Mouse (Mus musculus) midbrain, embryonic 13.5 days (tissue): ENCODE measurements around the gene Ctnna2. TPM values are rescaled to one million over a fixed set of nuclear protein-coding genes. Genes with fewer than 3 reads are reported as not detected.

ENCODE experiments used
- ATAC-seq: fragments of 200-750 bp; cut with Nextera tagmentation; 2 replicates; pipeline ENCODE4 v1.8.0; 2017; ENCODE audit warnings: mild to moderate bottlenecking, moderate TSS enrichment, moderate library complexity
- H3K27ac ChIP-seq: fragments of 300-500 bp; sonication (generic); 2 replicates; pipeline ENCODE4 v1.5.1; 2015; ENCODE audit warnings: inconsistent platforms, mild to moderate bottlenecking, moderate library complexity
- H3K27me3 ChIP-seq: fragments of 300-500 bp; sonication (generic); 2 replicates; pipeline ENCODE4 v1.6.1; 2015; ENCODE audit warnings: mild to moderate bottlenecking, inconsistent platforms
- H3K36me3 ChIP-seq: fragments of 300-500 bp; sonication (generic); 2 replicates; pipeline ENCODE4 v1.6.1; 2015; ENCODE audit warnings: mild to moderate bottlenecking, inconsistent platforms
- H3K4me1 ChIP-seq: fragments of 300-500 bp; sonication (generic); replicated peaks from 2 replicates; pipeline ENCODE4 v1.6.1; 2015; ENCODE audit warnings: inconsistent platforms
- H3K4me2 ChIP-seq: fragments of 300-500 bp; sonication (generic); replicated peaks from 2 replicates; pipeline ENCODE4 v1.6.1; 2015; ENCODE audit warnings: moderate library complexity, mild to moderate bottlenecking, inconsistent platforms
- H3K4me3 ChIP-seq: fragments of 300-500 bp; sonication (generic); replicated peaks from 2 replicates; pipeline ENCODE4 v1.5.1; 2015; ENCODE audit warnings: mild to moderate bottlenecking, inconsistent platforms
- H3K9ac ChIP-seq: fragments of 300-500 bp; sonication (generic); replicated peaks from 2 replicates; pipeline ENCODE4 v1.6.1; 2015; ENCODE audit warnings: mild to moderate bottlenecking, inconsistent platforms
- H3K9me3 ChIP-seq: fragments of 300-500 bp; sonication (generic); 2 replicates; pipeline ENCODE4 v1.6.1; 2016; ENCODE audit warnings: mild to moderate bottlenecking, inconsistent platforms
- WGBS: fragments of 180-500 bp; shearing (Covaris S2); methylation state at CpG from one replicate; pipeline ENCODE4 v1.1.7; 2015; 5-methylcytosine and 5-hydroxymethylcytosine counted together
- polyA plus RNA-seq: library from polyadenylated mRNA; unstranded; fragments of >200 nt; fragmentation: Nextera tagmentation; extraction: Ambion mirVana; gene quantifications from 2 replicates; pipeline ENCODE4 v1.2.1, GENCODE M21; 2015

Gene Ctnna2
- polyA plus RNA-seq, 1 experiment from 2014 or later, result 137 TPM

- H3K9me3 ChIP-seq, result no peaks in the 10 kb centered on the region
- H3K27ac ChIP-seq, result no peak overlapping the region
- H3K27me3 ChIP-seq, result no peaks in the 10 kb centered on the region
- H3K36me3 ChIP-seq, result no peaks in the 10 kb centered on the region
- H3K4me1 ChIP-seq, result no peaks in the 10 kb centered on the region
- no peak overlapping the region for H3K4me3 ChIP-seq
- ATAC-seq, result 0 out of 2 replicates have a peak, but pooled peaks have one; percentile 48
- H3K9ac ChIP-seq, result no peak overlapping the region
- WGBS, result 51% methylated on average over 3 of the region's 3 CpGs
- no peak overlapping the region for H3K4me2 ChIP-seq
Measured at GRCm38 (mm10) chr6:77572614-77573013, 406.9 kb downstream of the Ctnna2 start.

- Histone ChIP-seq H3K4me3 (no peak overlapping the region), H3K36me3 (no peaks in the 10 kb centered on the region), H3K27ac (no peak overlapping the region), H3K27me3 (no peaks in the 10 kb centered on the region), H3K9me3 (no peaks in the 10 kb centered on the region), H3K4me1 (no peaks in the 10 kb centered on the region), H3K9ac (no peak overlapping the region), H3K4me2 (no peak overlapping the region)
- 90% methylated on average over 3 of the region's 3 CpGs for WGBS
- ATAC-seq, result no peak
Measured at GRCm38 (mm10) chr6:77569851-77570250, 409.6 kb downstream of the Ctnna2 start.

- Histone ChIP-seq H3K27ac (no peak overlapping the region), H3K4me2 (no peak overlapping the region), H3K4me3 (no peak overlapping the region), H3K4me1 (no peaks in the 10 kb centered on the region), H3K27me3 (no peaks in the 10 kb centered on the region), H3K9ac (no peak overlapping the region), H3K36me3 (no peaks in the 10 kb centered on the region), H3K9me3 (no peaks in the 10 kb centered on the region)
- no peak for ATAC-seq
- WGBS, result 91% methylated on average over 1 of the region's 1 CpGs
Measured at GRCm38 (mm10) chr6:77556181-77556580, 423.3 kb downstream of the Ctnna2 start.

GRCm38 (mm10) chr6:77537055-77537807 is 442.3 kb downstream of the Ctnna2 start:
- H3K4me1 ChIP-seq, result no peaks in the 10 kb centered on the region
- no peak overlapping the region for H3K9ac ChIP-seq
- H3K4me3 ChIP-seq, result no peak overlapping the region
- ATAC-seq, result 0 out of 2 replicates have a peak, but pooled peaks have one; percentile 34
- H3K9me3 ChIP-seq, result no peaks in the 10 kb centered on the region
- 59% methylated on average over 15 of the region's 15 CpGs for WGBS
- no peak overlapping the region for H3K4me2 ChIP-seq
- peak overlapping the region; percentile 9; the same call in 1 of the 2 replicates for H3K27ac ChIP-seq
- H3K36me3 ChIP-seq, result no peaks in the 10 kb centered on the region
- no peaks in the 10 kb centered on the region for H3K27me3 ChIP-seq

GRCm38 (mm10) chr6:77527636-77528035 is 451.9 kb downstream of the Ctnna2 start:
- H3K36me3 ChIP-seq, result no peaks in the 10 kb centered on the region
- H3K27ac ChIP-seq, result no peak overlapping the region
- WGBS, result 83% methylated on average over 2 of the region's 2 CpGs
- no peak overlapping the region for H3K4me3 ChIP-seq
- H3K4me2 ChIP-seq, result no peak overlapping the region
- no peaks in the 10 kb centered on the region for H3K9me3 ChIP-seq
- ATAC-seq, result no peak
- no peaks in the 10 kb centered on the region for H3K27me3 ChIP-seq
- no peak overlapping the region for H3K9ac ChIP-seq
- no peaks in the 10 kb centered on the region for H3K4me1 ChIP-seq

GRCm38 (mm10) chr6:77521836-77522235 is 457.7 kb downstream of the Ctnna2 start:
- H3K4me2 ChIP-seq, result no peak overlapping the region
- no peak overlapping the region for H3K9ac ChIP-seq
- no peak for ATAC-seq
- WGBS, result 55% methylated on average over 2 of the region's 2 CpGs
- H3K27ac ChIP-seq, result no peak overlapping the region
- 0 out of 2 replicates have a peak, but pooled peaks cover 3% of the 10 kb centered on the region for H3K4me1 ChIP-seq
- H3K4me3 ChIP-seq, result no peak overlapping the region
- H3K9me3 ChIP-seq, result no peaks in the 10 kb centered on the region
- no peaks in the 10 kb centered on the region for H3K27me3 ChIP-seq
- no peaks in the 10 kb centered on the region for H3K36me3 ChIP-seq

GRCm38 (mm10) chr6:77516515-77516914 is 463.0 kb downstream of the Ctnna2 start:
- Histone ChIP-seq H3K4me2 (no peak overlapping the region), H3K36me3 (no peaks in the 10 kb centered on the region), H3K9ac (no peak overlapping the region), H3K4me3 (no peak overlapping the region), H3K27ac (no peak overlapping the region), H3K4me1 (peaks cover 11% of the 10 kb centered on the region), H3K27me3 (no peaks in the 10 kb centered on the region), H3K9me3 (no peaks in the 10 kb centered on the region)
- WGBS, result 55% methylated on average over 2 of the region's 2 CpGs
- no peak for ATAC-seq

- Histone ChIP-seq H3K9ac (no peak overlapping the region), H3K27me3 (no peaks in the 10 kb centered on the region), H3K27ac (0 out of 2 replicates have a peak overlapping the region, but pooled peaks have one; percentile 19), H3K4me2 (no peak overlapping the region), H3K9me3 (no peaks in the 10 kb centered on the region), H3K36me3 (no peaks in the 10 kb centered on the region), H3K4me1 (peaks cover 19% of the 10 kb centered on the region), H3K4me3 (no peak overlapping the region)
- ATAC-seq, result peak; percentile 37; the same call in 1 of the 2 replicates
- 3% methylated on average over 5 of the region's 5 CpGs for WGBS
Measured at GRCm38 (mm10) chr6:77511805-77512204, 467.7 kb downstream of the Ctnna2 start.

- Histone ChIP-seq H3K9me3 (no peaks in the 10 kb centered on the region), H3K4me2 (no peak overlapping the region), H3K4me3 (no peak overlapping the region), H3K4me1 (no peaks in the 10 kb centered on the region; the same call in 1 of the 2 replicates), H3K36me3 (no peaks in the 10 kb centered on the region), H3K27ac (no peak overlapping the region), H3K9ac (no peak overlapping the region), H3K27me3 (no peaks in the 10 kb centered on the region)
- ATAC-seq, result no peak
- WGBS, result 94% methylated on average over 5 of the region's 5 CpGs
Measured at GRCm38 (mm10) chr6:77491721-77492120, 487.8 kb downstream of the Ctnna2 start.

GRCm38 (mm10) chr6:77486658-77487057 is 492.8 kb downstream of the Ctnna2 start:
- Histone ChIP-seq H3K9me3 (0 out of 2 replicates have a peak, but pooled peaks cover 4% of the 10 kb centered on the region), H3K4me2 (no peak overlapping the region), H3K9ac (no peak overlapping the region), H3K4me1 (no peaks in the 10 kb centered on the region; the same call in 1 of the 2 replicates), H3K4me3 (no peak overlapping the region), H3K27ac (0 out of 2 replicates have a peak overlapping the region, but pooled peaks have one; percentile 17), H3K36me3 (no peaks in the 10 kb centered on the region), H3K27me3 (no peaks in the 10 kb centered on the region)
- WGBS, result 77% methylated on average over 3 of the region's 3 CpGs
- ATAC-seq, result peak; percentile 60; the same call in 1 of the 2 replicates

GRCm38 (mm10) chr6:77482081-77482480 is 497.4 kb downstream of the Ctnna2 start:
- Histone ChIP-seq H3K27me3 (no peaks in the 10 kb centered on the region), H3K4me1 (no peaks in the 10 kb centered on the region; the same call in 1 of the 2 replicates), H3K4me3 (no peak overlapping the region), H3K27ac (no peak overlapping the region), H3K4me2 (no peak overlapping the region), H3K36me3 (no peaks in the 10 kb centered on the region), H3K9me3 (0 out of 2 replicates have a peak, but pooled peaks cover 4% of the 10 kb centered on the region), H3K9ac (no peak overlapping the region)
- WGBS, result 94% methylated on average over 3 of the region's 3 CpGs
- ATAC-seq, result no peak

GRCm38 (mm10) chr6:77475354-77475753 is 504.1 kb downstream of the Ctnna2 start:
- Histone ChIP-seq H3K4me3 (no peak overlapping the region), H3K9me3 (no peaks in the 10 kb centered on the region), H3K36me3 (no peaks in the 10 kb centered on the region), H3K27me3 (no peaks in the 10 kb centered on the region), H3K4me2 (no peak overlapping the region), H3K9ac (no peak overlapping the region), H3K27ac (no peak overlapping the region), H3K4me1 (no peaks in the 10 kb centered on the region)
- WGBS, result 36% methylated on average over 1 of the region's 1 CpGs
- ATAC-seq, result no peak
